Mouse (Mus musculus) ES-E14 (cell line): ENCODE data around the gene Sh3rf1. TPM values are rescaled to one million over a fixed set of nuclear protein-coding genes. Genes with fewer than 3 reads are reported as not detected.

ENCODE experiments used
- DNase-seq: peaks from one replicate; pipeline ENCODE4 v3.0.0-alpha.2; 2013; ENCODE audit warnings: low read depth, low spot score
- H3K27ac ChIP-seq: 2 replicates; pipeline ENCODE4 v1.5.1; 2012; ENCODE audit warnings: low read depth, mild to moderate bottlenecking, low read length, moderate library complexity, mixed read lengths; ENCODE audit not compliant: poor library complexity, insufficient read depth, severe bottlenecking
- H3K36me3 ChIP-seq: 2 replicates; pipeline ENCODE4 v1.6.1; 2012; ENCODE audit warnings: mild to moderate bottlenecking, low read length, moderate library complexity, mixed read lengths; ENCODE audit not compliant: control insufficient read depth, poor library complexity, insufficient read depth, severe bottlenecking
- H3K4me1 ChIP-seq, 2 experiments: fragments of 150-350 bp in 1 of 2; sonication (generic) in 1 of 2; 2 replicates each; pipeline ENCODE4 v1.6.1; 2012; ENCODE audit warnings: low read length in 2 of 2, mild to moderate bottlenecking in 1 of 2, mixed read lengths in 1 of 2; ENCODE audit not compliant: control insufficient read depth in 2 of 2, insufficient read depth in 2 of 2, poor library complexity in 1 of 2
- H3K4me3 ChIP-seq, 2 experiments: fragments of 150-350 bp in 1 of 2; sonication (generic) in 1 of 2; 2 replicates each; pipeline ENCODE4 v1.5.1; 2012; ENCODE audit warnings: low read length in 2 of 2, low read depth in 1 of 2, mild to moderate bottlenecking in 1 of 2, mixed read lengths in 1 of 2; ENCODE audit not compliant: insufficient read depth in 1 of 2, poor library complexity in 1 of 2, severe bottlenecking in 1 of 2
- H3K9ac ChIP-seq: 2 replicates; pipeline ENCODE4 v1.6.1; 2012; ENCODE audit warnings: low read depth, mild to moderate bottlenecking, low read length, mixed read lengths; ENCODE audit not compliant: poor library complexity, insufficient read depth, severe bottlenecking
- H3K9me3 ChIP-seq: fragments of 150-350 bp; sonication (generic); 2 replicates; pipeline ENCODE4 v1.6.1; 2012; ENCODE audit warnings: low read depth, mild to moderate bottlenecking, low read length; ENCODE audit not compliant: control insufficient read depth, insufficient read depth
- CHD2 ChIP-seq: IDR thresholded peaks from 2 replicates; pipeline ENCODE4 v1.6.1; 2014; ENCODE audit warnings: mild to moderate bottlenecking, low read depth, low read length, inconsistent platforms
- HCFC1 ChIP-seq: IDR thresholded peaks from 2 replicates; pipeline ENCODE4 v1.6.1; 2012; ENCODE audit warnings: low read length, inconsistent platforms, borderline replicate concordance; ENCODE audit not compliant: insufficient read depth
- MAFK ChIP-seq: IDR thresholded peaks from 2 replicates; pipeline ENCODE4 v1.6.1; 2014; ENCODE audit warnings: mild to moderate bottlenecking, low read depth, low read length, inconsistent platforms; ENCODE audit not compliant: insufficient read depth
- ZC3H11A ChIP-seq: IDR thresholded peaks from 2 replicates; pipeline ENCODE4 v1.6.1; 2012; ENCODE audit warnings: low read depth, mild to moderate bottlenecking, inconsistent platforms, low read length, borderline replicate concordance
- ZNF384 ChIP-seq: IDR thresholded peaks from 2 replicates; pipeline ENCODE4 v1.6.1; 2012; ENCODE audit warnings: low read depth, low read length, inconsistent platforms
- in situ Hi-C, 2 experiments: fragments of 600-800 bp; cut with MboI; formaldehyde crosslinking; loops; one replicate each; pipeline ENCODE4 v1.15.1; 2025; ENCODE audit warnings: low sequenced_read_pairs in 2 of 2, inconsistent platforms in 1 of 2; ENCODE audit not compliant: unreplicated experiment in 2 of 2
- total RNA-seq: library from RNA; depleted of rRNA; stranded (reverse); fragments of 300-350 nt; gene quantifications from 2 replicates; pipeline ENCODE4 v1.2.3, GENCODE M21; 2012

Gene Sh3rf1
- total RNA-seq, 1 experiment = 6.0 TPM

GRCm38 (mm10) chr8:61348518-61348917 is 124.8 kb downstream of the Sh3rf1 start:
- TF ChIP-seq HCFC1 (no peak), CHD2 (no peak), ZC3H11A (no peak), ZNF384 (no peak), MAFK (no peak)
- Histone ChIP-seq H3K4me1 (no peaks in the 10 kb centered on the region), H3K36me3 (0 out of 2 replicates have a peak, but pooled peaks cover 2% of the 10 kb centered on the region), H3K9me3 (no peaks in the 10 kb centered on the region), H3K9ac (no peak overlapping the region), H3K4me3 (no peak overlapping the region), H3K27ac (no peak overlapping the region)
- no peak for DNase-seq
- in situ Hi-C loops = no loop called here

- Histone ChIP-seq H3K36me3 (0 out of 2 replicates have a peak, but pooled peaks cover 2% of the 10 kb centered on the region), H3K9me3 (no peaks in the 10 kb centered on the region), H3K4me1 (no peaks in the 10 kb centered on the region), H3K4me3 (no peak overlapping the region), H3K9ac (no peak overlapping the region), H3K27ac (no peak overlapping the region)
- in situ Hi-C loops = no loop called here
- DNase-seq = no peak
- TF ChIP-seq CHD2 (no peak), ZNF384 (no peak), HCFC1 (no peak), MAFK (no peak), ZC3H11A (no peak)
These were observed 126.8 kb downstream of the Sh3rf1 start for GRCm38 (mm10) chr8:61350443-61350842.

- Histone ChIP-seq H3K36me3 (0 out of 2 replicates have a peak, but pooled peaks cover 2% of the 10 kb centered on the region), H3K4me1 (no peaks in the 10 kb centered on the region), H3K27ac (no peak overlapping the region), H3K9ac (no peak overlapping the region), H3K9me3 (no peaks in the 10 kb centered on the region), H3K4me3 (no peak overlapping the region)
- in situ Hi-C loops = no loop called here
- TF ChIP-seq CHD2 (no peak), ZNF384 (no peak), HCFC1 (no peak), MAFK (no peak), ZC3H11A (no peak)
- no peak for DNase-seq
These were observed 128.0 kb downstream of the Sh3rf1 start for GRCm38 (mm10) chr8:61351638-61352037.

GRCm38 (mm10) chr8:61355503-61355902 is 131.8 kb downstream of the Sh3rf1 start:
- Histone ChIP-seq H3K36me3 (no peaks in the 10 kb centered on the region; the same call in 1 of the 2 replicates), H3K4me3 (no peak overlapping the region), H3K9me3 (no peaks in the 10 kb centered on the region), H3K27ac (no peak overlapping the region), H3K9ac (no peak overlapping the region), H3K4me1 (no peaks in the 10 kb centered on the region)
- DNase-seq = no peak
- in situ Hi-C loops = no loop called here
- TF ChIP-seq MAFK (no peak), CHD2 (no peak), ZNF384 (no peak), ZC3H11A (no peak), HCFC1 (no peak)

GRCm38 (mm10) chr8:61359004-61359403 is 135.3 kb downstream of the Sh3rf1 start:
- no peaks in the 10 kb centered on the region for H3K4me1 ChIP-seq
- H3K36me3 ChIP-seq = no peaks in the 10 kb centered on the region; the same call in 1 of the 2 replicates
- no peak for TF ChIP-seq CHD2
- no peak for TF ChIP-seq ZNF384
- TF ChIP-seq MAFK = no peak
- no peak for TF ChIP-seq ZC3H11A
- TF ChIP-seq HCFC1 = no peak
- H3K9ac ChIP-seq = no peak overlapping the region
- in situ Hi-C loops = no loop called here
- no peak overlapping the region for H3K4me3 ChIP-seq
- no peak overlapping the region for H3K27ac ChIP-seq
- H3K9me3 ChIP-seq = no peaks in the 10 kb centered on the region
- DNase-seq = no peak
